Mouse (Mus musculus) NIH3T3 (cell line): Measurements from ENCODE around the gene Ube4b.

Source experiments
- DNase-seq: peaks from one replicate; pipeline ENCODE4 v3.0.0-alpha.2; 2012; ENCODE audit warnings: low read depth

The Ube4b gene

DNA sequence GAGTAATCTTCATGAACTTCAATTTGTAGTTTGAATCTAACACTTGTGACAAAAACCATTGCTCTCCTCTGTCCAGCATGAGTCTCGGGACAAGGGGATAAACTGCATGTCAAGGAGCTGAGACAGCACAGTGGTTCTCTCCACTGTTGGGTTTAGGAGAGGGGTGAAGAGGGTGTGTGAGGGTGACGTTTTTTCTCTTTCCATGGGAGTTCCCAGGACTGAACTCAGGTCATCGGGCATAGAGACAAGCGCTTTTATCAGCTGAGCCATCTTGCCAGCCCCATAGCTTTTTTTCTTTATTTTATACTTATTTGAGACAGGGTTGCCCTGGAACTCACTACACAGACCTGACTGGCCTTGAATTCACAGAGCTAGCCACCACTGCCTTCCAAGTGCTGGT lies 32.3 kb downstream of the Ube4b start:
- DNase-seq, result no peak

DNA sequence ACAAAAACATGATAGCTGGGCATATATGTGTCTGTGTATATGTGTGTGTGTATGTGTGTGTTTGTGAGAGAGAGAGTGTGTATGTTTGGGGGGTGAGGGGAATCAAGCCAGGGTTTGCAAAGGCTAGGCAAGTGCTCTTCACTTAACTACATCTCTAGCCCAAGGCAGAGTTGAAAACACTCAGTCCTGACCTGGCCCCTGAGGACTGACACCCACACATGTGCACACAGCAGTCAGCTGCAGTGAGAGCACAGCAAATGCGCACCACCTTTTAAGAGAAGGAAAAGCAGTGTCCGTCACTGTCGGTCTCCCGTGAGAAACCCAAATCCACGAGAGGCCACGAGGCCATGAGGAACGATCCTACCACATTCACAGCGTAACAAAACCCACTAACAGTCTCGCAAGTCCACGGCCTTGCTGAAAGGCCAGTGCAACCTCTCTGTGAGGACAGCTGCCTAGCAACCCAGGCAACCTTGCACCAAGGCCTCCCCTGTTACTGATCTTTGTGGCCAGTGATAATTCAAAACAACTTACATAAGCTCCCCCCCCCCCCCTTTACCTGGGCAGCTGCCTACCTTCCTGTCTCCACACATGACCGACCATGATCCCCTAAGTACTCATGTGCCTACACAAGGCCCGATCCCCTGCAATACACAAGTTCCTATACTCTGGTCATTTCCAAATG lies 33.1 kb downstream of the Ube4b start:
- DNase-seq, result no peak

DNA sequence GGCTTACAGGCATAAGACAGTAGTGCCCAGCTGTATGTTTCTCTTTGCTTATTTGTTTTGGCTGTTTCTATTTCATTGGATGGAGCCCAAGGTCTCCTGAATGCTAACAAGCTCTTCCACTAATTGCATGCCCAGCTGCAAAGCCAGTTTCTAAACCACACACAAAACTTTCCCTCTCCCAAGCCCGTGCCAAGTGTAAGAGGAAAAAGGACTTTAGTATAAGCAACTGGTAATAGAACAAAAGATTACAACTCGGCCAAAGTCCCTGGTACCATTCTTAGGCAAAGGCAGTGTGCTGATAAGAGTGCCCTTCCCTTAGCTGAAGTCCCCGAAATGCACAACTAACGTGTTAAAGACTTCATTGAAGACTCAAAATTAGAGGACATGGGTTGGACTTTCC lies 34.2 kb downstream of the Ube4b start:
- no peak for DNase-seq

DNA sequence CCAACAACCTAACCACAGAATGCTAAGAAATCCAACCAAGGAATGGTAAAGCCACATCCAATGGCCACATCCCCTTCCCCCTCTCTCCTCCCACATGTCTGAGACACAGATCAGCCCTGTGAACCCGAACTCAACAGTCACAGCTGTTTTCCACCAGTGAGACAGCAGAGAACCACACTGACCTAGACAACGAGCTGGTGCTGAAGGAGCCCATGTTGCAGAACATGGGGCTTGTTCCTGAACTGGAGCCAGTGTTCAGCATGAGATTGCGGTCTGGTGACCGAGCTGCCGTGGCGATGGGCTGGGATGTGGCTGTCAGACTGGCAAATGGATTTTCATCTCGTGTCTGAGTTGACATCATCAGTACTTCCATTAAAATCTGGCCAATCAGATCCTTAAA lies 45.5 kb downstream of the Ube4b start:
- DNase-seq, result no peak

DNA sequence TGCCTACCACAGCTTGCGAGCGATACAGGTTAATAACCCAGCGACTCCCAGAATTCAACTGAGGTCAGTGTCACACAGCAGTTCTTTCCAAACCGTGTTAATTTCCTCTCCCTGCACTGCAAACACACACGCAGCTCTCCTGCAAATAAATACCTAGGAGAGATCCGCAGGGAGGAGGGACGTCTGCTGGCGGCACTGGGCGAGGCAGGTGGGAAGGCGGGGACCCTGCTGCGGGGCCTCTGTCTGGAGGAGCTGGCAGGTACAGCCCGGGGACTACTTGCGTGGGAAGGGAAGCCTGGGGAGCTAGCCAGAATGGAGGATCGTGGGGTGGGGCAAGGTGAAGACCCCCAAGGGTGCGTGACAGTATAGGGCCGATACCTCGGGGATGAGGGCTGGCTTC lies 46.7 kb downstream of the Ube4b start:
- DNase-seq, result no peak

DNA sequence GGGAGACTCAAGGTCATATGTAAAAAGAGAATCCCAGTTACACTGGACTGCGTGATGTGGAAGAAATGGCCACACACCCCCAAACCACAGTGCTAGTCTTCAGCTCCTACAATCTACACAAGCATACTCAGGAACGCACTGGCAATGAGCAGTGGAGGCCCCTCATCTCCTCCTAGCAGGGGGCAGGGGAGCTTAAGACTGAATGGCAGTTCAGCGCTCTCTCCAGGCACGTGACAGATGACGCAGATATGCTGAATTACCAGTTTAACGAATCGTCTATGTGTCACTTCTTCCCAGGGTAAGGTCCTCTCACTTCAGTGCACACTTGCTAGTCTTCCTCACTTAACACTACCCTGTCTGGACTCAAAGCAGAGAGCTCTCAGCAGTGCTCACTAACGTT lies 47.7 kb downstream of the Ube4b start:
- DNase-seq, result no peak

DNA sequence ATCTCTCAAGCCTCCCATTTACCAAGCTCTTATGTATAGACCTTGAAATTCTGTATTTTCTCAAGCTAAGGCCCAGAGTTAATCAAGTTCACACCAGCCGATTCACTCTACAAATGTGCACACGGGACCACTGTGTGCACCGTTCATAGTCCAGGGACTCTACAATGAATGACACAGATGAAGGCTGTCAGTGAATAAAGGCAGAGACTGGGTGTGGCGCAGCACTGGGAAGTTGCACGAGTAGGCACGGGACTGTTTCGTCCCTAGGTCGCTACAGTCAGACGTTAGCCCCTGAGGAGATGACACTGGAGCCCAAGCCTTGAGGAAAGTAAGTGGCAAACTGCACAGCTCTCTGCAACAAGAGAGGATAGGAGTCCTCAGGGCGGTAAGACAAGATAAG lies 50.5 kb downstream of the Ube4b start:
- DNase-seq, result no peak

DNA sequence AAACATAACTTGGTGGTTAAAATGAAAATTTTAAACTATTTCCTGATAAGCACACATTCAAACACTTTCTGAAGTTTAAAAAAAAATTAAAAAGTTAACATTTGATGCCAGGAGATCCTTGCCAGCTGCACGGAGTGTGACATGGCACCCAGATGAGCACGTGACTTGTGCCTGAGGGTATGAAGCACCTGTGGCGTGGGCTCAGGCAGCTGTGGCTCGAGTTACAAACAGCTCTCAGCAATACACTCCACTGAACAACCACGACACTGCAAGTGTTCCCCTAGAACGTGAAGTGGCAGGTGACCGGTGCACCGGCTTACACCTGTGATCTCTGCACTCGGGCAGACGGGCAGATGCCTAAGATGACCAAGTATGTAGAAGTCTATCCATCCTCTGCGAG lies 51.9 kb downstream of the Ube4b start:
- no peak for DNase-seq

DNA sequence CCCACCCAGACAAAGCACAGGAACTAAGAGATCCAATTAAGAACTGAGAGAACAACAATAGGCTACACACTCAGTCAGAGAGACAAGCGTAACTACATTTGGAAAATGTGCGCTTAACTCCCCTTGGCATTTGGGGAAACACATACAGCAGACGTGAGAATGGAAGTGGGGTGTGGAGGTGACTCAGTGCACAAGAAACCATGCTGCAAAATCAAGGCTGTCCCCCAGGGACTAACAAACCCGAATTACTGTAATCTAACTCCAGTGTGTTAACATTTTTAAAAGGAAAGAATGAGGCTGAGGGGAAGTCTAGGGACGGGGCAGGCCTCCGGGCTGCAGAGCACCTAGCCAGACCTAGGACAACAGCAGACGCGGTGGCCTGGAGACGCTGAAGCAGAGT lies 52.6 kb downstream of the Ube4b start:
- DNase-seq, result peak; percentile 68

DNA sequence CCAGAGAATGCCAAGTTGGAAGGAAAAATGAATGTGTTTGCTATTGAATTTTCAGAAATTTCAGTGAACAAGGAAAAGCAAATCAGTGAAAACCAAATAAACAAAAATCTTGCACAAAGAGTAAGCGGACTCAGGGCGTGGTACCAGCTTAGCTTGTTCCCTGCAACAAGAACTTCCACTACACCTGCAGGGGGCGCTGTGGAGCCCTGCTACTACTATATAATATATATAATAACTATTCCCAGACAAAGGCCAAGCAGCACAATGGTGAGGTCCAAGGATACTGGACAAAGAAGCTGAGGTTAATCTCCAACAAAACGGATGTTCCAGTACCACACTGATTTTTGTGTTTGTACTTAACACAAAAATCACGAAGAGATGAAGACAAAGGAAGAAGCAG lies 53.1 kb downstream of the Ube4b start:
- DNase-seq, result peak; percentile 72

DNA sequence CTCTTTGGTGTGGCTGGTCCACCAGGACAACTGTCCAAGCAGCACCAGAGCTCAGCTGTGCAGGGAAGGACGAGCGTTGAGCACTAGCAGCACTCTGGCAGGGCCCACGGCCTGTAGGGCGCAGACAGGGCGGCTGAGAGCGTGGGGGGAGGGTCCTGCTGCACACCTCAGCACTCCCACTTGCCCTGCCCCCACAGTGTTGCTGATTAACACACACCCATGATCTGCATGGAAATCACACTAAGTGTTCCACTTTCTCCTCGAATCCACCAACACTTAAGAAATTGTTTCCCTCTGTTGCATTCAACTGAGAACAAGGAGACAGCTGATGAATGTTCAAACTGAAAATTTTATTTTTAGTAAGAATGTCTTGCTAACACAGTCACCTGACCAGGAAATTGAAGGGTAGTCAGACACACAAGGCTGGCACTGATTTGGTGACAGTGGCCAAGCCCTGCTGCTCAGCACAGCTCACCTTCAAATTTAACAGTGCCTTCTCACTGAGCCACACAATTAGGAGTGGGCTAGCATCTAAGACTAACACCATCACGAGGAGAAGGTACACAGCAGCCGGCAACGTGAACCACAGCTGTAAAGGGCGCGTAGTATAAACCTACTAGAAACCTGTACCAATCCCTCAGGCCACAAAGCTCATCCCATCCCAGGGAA lies 60.7 kb downstream of the Ube4b start:
- no peak for DNase-seq

DNA sequence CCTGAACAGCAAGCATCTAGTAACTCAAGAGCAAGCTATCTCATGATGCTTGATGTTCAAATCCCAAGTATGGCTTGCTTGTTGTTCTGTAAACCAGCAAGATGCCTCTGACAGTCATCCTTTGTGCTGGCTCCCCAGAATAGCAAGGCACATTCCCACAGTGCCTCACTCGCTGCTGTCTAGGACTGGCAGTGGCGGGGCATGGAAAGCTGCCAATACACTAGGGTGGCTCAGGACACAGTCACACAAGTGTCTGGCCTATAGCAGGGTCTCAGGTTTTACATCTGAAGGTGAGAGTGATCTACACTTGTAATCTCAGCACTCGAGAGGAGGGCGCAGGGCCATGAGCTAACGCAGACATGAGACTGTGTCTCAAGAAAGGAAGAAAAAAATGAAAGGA lies 61.7 kb downstream of the Ube4b start:
- DNase-seq, result no peak

DNA sequence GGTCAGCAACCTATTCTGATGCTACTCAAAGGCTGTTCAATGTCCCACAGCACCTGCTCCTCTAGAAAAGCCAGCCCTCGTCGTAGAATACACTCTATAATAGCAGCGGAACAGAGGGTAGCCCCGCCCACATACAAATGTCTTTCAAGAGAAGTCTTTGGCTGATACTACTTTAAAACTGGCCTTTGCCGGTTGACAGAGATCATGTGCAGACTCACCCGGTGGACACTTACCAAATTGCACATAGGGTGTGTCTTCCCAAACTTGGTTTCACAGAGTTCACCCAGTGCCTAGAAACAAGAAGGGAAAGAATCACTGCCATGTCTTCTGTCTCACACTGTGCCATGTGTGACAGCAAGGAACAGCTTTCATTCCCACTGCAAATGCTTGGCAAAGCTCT lies 65.5 kb downstream of the Ube4b start:
- peak; percentile 33 for DNase-seq

DNA sequence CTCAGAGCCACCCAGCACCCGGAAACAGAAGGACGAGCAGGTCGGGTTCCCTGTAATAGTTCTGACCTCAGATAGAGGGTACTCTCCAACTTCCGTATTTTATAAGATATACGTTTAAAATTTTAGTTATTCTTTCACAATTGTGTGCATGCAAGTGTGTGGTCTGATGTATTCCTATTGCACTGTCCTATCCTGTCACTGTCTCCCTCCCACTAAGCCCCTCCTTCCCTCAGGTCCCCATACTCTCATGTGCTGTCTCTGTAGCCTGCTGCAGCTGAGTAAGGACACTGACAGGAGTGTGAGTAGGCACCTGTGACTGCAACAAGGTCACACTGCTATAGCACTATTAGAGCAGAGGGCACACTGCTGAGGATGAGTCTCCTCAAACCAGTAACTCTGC lies 65.9 kb downstream of the Ube4b start:
- DNase-seq, result no peak

DNA sequence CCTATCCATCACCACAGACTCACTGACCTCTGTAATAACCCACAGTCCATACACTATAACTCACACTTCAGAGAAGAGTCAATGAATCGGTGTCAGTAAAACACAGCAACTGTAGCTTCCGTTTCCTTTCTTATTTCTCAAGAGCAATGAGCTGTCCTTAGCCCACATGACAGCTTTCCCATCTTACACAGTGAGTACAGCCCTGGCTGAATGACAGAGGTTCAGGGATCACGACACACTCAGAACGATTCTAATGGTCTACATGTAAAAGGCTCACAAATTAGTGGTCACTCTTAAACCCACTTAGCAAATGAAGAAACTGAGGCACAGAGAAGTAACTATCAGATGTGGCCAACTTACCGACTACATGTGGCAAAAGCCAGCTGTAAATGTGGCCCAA lies 68.6 kb downstream of the Ube4b start:
- no peak for DNase-seq

DNA sequence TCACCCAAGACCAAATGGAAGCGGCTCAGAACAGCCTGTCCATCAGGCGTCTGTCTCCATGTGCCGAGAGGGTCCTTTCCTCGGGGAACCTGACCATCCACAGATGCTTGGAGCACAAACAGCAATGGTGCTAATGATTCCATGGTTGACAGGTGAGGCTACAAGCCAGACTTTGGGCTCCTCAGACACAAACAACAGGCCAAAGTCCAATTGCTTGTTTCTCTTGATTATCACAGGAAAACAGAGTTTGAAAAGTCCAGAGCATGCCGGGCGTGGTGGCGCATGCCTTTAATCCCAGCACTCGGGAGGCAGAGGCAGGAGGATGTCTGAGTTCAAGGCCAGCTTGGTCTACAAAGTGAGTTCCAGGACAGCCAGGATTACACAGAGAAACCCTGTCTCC lies 71.9 kb downstream of the Ube4b start:
- no peak for DNase-seq

DNA sequence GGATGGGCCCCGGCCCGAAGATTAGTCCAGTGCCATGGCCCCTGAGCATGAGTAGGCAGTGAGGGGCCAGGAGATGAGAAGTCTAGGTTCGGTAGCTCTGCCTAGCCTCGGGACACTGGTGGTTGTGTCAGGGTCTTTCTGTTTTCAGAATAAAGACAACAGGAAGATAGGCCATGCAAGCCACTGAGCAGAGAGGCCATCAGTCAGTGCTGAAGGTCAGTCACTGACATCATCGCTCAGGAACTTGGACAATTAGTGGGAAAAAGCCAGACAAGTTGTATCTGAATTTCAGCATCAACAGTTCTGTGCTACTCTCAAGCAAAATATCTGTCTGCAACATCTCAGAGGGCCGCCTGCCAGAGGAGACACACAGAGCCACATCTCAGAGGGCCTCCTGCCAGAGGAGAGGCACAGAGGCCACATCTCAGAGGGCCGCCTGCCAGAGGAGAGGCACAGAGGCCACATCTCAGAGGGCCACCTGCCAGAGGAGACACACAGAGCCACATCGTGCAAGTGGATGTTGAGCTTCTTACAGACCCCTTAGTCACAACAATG lies 74.9 kb downstream of the Ube4b start:
- no peak for DNase-seq

DNA sequence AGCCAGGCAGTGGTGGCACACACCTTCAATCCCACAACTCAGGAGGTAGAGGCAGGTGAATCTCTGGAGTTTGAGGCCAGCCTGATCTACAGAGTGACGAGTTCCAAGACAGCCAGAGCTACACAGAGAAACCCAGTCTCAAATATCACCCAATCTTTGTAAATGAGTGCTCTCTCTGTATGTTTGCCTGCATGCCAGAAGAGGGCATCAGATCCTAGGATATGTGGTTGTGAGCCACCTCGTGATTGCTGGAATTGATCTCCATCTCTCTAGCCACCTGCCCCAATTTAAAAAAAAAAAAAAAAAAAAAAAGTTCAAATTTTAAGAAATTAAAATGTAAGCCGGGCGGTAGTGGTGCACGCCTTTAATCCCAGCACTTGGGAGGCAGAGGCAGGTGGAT lies 77.6 kb downstream of the Ube4b start:
- DNase-seq, result peak; percentile 8

DNA sequence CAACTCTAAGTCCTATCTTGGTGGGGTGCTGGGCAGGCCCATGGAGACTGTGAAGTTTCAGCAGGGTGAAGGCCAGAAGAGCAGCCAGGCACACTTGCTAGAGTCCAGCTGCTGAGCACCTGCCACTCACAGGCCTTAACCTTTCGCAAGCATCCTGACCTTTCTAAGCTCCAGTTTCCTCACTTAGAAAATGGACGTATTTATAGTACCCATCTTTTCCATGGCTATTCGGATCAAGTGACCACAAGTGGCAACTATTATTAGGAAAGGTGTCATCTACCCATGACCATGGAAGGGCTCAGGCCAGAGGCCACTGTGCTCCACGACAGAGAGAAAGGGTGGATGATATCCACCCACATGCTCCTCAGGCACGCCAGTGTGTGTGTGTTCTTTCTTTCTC lies 80.7 kb downstream of the Ube4b start:
- DNase-seq, result no peak

DNA sequence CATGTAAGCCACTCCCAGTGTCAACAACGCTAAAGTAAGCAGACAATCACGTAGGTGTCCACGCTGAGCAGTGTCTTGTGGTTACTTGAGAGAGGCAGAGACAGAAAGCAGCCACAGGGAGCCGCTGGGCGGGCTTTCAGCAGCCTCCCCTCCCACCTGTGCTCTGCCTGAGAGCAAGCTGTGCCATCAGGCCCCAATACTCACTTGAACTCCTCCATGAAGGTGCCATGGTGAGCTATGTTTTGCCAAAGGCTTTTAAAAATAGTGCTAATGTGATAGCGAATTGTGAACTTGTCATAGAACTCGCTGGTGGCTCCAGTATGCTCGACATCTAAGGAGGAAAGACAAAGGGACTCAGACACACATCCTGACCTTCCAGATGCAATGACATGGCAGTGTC lies 82.2 kb downstream of the Ube4b start:
- DNase-seq, result no peak

DNA sequence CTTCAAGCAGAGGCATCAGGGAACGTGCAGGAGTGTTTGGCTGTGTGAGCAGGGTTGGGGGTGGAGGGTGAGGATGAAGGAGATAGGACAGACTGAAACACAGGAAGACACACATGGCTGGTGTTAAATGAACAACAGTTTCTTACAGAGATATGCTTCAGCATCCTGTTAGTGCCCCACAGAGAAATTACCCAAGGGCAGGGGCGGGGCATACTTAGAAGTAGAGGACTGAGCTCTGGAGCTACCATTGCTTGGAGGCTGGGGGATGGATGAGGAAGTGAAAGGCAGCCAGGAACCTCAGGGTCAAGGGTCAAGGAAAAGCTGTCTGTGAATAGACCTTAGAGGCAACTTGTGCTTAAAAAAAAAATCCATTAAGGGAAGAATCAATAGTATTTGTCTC lies 85.9 kb downstream of the Ube4b start:
- no peak for DNase-seq

DNA sequence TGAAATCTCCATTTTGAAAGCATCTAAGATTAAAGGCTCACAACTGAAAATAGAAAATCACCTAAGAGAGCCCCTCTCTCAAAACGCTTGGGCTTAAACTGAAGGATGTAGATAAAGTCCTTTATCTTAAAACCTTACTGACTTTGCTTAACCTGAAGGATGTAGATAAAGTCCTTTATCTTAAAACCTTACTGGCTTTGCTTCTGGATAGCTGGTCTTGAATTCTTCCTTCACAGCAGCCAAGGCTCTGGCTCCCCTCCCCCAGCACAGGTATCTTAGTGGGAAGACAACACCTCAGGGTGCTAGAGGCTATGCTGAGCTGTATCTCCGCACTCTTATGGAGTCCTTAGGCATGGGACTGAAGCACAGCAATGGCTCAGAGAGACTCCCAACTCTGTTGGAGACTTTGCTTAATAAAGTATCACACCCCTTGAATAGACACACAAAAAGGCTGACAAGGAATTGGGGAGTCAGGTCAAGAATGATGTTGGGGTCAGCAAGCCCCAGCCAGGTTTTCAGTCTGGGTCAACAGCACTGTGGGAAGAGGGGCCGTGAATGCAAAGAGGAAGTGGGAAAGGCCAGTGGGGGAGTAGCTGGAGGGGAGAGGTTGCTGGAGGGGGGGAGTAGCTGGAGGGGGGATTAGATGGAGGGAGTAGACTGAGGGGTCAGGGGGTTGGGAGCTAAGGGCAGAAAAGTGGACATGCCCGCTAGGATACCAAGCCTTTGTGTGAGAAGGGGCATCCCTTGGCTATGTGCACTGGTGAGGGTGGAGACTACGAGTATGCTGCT lies 86.9 kb downstream of the Ube4b start:
- no peak for DNase-seq

DNA sequence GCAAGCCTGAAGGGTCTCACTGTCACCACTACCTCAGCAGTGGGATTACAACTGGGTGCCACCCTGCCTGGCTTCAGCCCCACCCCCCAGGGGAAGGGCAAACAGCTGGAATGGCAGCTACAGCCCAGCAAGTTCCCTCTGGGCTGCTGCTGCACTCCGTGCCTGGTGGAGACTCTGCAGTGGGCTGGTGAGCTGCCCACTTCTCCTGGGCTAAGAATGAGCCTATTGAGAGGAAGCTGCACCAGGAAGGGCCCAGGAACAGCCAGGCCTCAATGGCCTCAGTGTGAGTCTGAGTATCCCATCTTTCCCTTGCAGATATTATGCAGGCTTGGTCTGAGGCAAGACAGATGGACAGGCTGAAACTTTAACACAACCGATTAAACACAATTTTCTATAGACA lies 88.4 kb downstream of the Ube4b start:
- DNase-seq, result no peak
